Mouse (Mus musculus) heart, embryonic 14.5 days (tissue): Measurements from ENCODE around the gene Prep. TPM values are rescaled to one million over a fixed set of nuclear protein-coding genes. Genes with fewer than 3 reads are reported as not detected.
"Not testable (repeated sequence)": the region's sequence is repeated elsewhere in the genome, so short reads cannot be mapped to it uniquely, and the experiment has no call there.

Experiments used
- ATAC-seq: fragments of 200-750 bp; cut with Nextera tagmentation; 2 replicates; pipeline ENCODE4 v1.8.0; 2017; ENCODE audit warnings: low read depth, moderate TSS enrichment; ENCODE audit not compliant: insufficient number of reproducible peaks, insufficient read depth, low FRiP score
- H3K27ac ChIP-seq, 2 experiments: fragments of 200-500 bp in 1 of 2; fragments of 300-500 bp in 1 of 2; sonication (generic) in 1 of 2; replicated peaks in 1 of 2; 2 replicates each; pipeline ENCODE4 v1.5.1; 2012 to 2014; ENCODE audit warnings: low read depth in 2 of 2, low read length in 2 of 2, control low read depth in 1 of 2, mild to moderate bottlenecking in 1 of 2, mixed read lengths in 1 of 2; ENCODE audit not compliant: control insufficient read depth in 1 of 2, insufficient read depth in 1 of 2
- H3K27me3 ChIP-seq: fragments of 300-500 bp; sonication (generic); 2 replicates; pipeline ENCODE4 v1.6.1; 2014; ENCODE audit warnings: mild to moderate bottlenecking, low read length, control low read depth; ENCODE audit not compliant: control insufficient read depth, insufficient read depth
- H3K36me3 ChIP-seq: fragments of 300-500 bp; sonication (generic); 2 replicates; pipeline ENCODE4 v1.6.1; 2014; ENCODE audit warnings: mild to moderate bottlenecking, control low read depth, low read length, mixed read lengths; ENCODE audit not compliant: control insufficient read depth, insufficient read depth
- H3K4me1 ChIP-seq, 2 experiments: fragments of 200-500 bp in 1 of 2; fragments of 300-500 bp in 1 of 2; sonication (generic) in 1 of 2; 2 replicates each; pipeline ENCODE4 v1.6.1; 2012 to 2014; ENCODE audit warnings: low read length in 2 of 2, control low read depth in 1 of 2, mixed read lengths in 1 of 2; ENCODE audit not compliant: control insufficient read depth in 2 of 2, insufficient read depth in 2 of 2
- H3K4me2 ChIP-seq: fragments of 300-500 bp; sonication (generic); 2 replicates; pipeline ENCODE4 v1.6.1; 2014; ENCODE audit warnings: mild to moderate bottlenecking, low read length
- H3K4me3 ChIP-seq, 2 experiments: fragments of 200-500 bp in 1 of 2; fragments of 300-500 bp in 1 of 2; sonication (generic) in 1 of 2; 2 replicates each; pipeline ENCODE4 v1.5.1; 2012 to 2014; ENCODE audit warnings: low read length in 2 of 2, mild to moderate bottlenecking in 2 of 2, control low read depth in 1 of 2, low read depth in 1 of 2, moderate library complexity in 1 of 2; ENCODE audit not compliant: control insufficient read depth in 1 of 2, insufficient read depth in 1 of 2
- H3K9ac ChIP-seq: fragments of 300-500 bp; sonication (generic); 2 replicates; pipeline ENCODE4 v1.6.1; 2014; ENCODE audit warnings: mild to moderate bottlenecking, low read length
- H3K9me3 ChIP-seq: fragments of 300-500 bp; sonication (generic); 2 replicates; pipeline ENCODE4 v1.6.1; 2016; ENCODE audit warnings: low read length, control low read depth; ENCODE audit not compliant: control insufficient read depth
- WGBS: fragments of 180-500 bp; shearing (Covaris S2); extraction: QIAGEN DNeasy Blood & Tissue Kit; methylation state at CpG from one replicate; pipeline ENCODE4 v1.1.7; 2014; 5-methylcytosine and 5-hydroxymethylcytosine counted together
- polyA plus RNA-seq: library from polyadenylated mRNA; unstranded; fragments of >200 nt; fragmentation: Nextera tagmentation; extraction: Ambion mirVana; gene quantifications from 2 replicates; pipeline ENCODE4 v1.2.1, GENCODE M21; 2014

The Prep gene
- polyA plus RNA-seq, 1 experiment from 2014 or later, result 24.4 TPM

- Histone ChIP-seq H3K36me3 (peaks cover 88% of the 10 kb centered on the region), H3K4me1 (peaks cover 11 to 14% of the 10 kb centered on the region in 2 experiments), H3K9me3 (no peaks in the 10 kb centered on the region), H3K27ac (no peak overlapping the region), H3K4me3 (no peak overlapping the region), H3K27me3 (no peaks in the 10 kb centered on the region), H3K4me2 (no peak overlapping the region), H3K9ac (no peak overlapping the region)
- no peak for ATAC-seq
- 90% methylated on average over 12 of the region's 12 CpGs for WGBS
These were observed 85.0 kb downstream of the Prep start for GRCm38 (mm10) chr10:45151771-45152692.

- H3K9ac ChIP-seq, result no peak overlapping the region
- no peak overlapping the region for H3K27ac ChIP-seq
- no peak for ATAC-seq
- H3K4me2 ChIP-seq, result no peak overlapping the region
- H3K9me3 ChIP-seq, result no peaks in the 10 kb centered on the region
- H3K4me1 ChIP-seq, result peaks cover 9 to 10% of the 10 kb centered on the region in 2 experiments
- H3K4me3 ChIP-seq, result no peak overlapping the region
- H3K36me3 ChIP-seq, result peaks cover 96% of the 10 kb centered on the region
- 62% methylated on average over 14 of the region's 14 CpGs for WGBS
- H3K27me3 ChIP-seq, result no peaks in the 10 kb centered on the region
These were observed 87.6 kb downstream of the Prep start for GRCm38 (mm10) chr10:45154557-45155060.

DNA sequence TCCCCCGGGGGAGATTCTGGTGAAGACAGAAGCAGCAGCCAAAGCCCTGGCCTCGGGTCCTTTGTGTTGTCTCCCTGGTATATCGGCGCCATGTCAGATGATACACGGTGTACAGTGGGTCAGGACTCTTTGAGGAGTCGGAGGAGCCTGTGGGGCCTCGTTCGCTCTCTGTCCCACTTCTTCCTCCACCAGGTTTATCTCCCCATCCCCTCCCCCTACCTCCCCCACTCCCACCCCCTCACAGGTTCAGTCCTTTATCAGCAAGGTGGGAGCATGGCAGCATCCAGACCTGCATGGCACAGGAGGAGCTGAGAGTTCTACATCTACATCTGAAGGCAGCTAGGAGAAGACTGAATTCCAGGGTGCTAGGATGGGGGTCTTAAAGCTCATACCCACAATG lies 98.8 kb downstream of the Prep start:
- H3K27me3 ChIP-seq, result no peaks in the 10 kb centered on the region
- H3K9me3 ChIP-seq, result peaks cover 5% of the 10 kb centered on the region; the same call in 1 of the 2 replicates
- WGBS, result 90% methylated on average over 8 of the region's 8 CpGs
- ATAC-seq, result no peak
- no peaks in the 10 kb centered on the region for H3K4me1 ChIP-seq
- no peak overlapping the region for H3K4me3 ChIP-seq
- H3K27ac ChIP-seq, result no peak overlapping the region
- 0 out of 2 replicates have a peak, but pooled peaks cover 7% of the 10 kb centered on the region for H3K36me3 ChIP-seq
- no peak overlapping the region for H3K4me2 ChIP-seq
- H3K9ac ChIP-seq, result no peak overlapping the region

- Histone ChIP-seq H3K9ac (no peak overlapping the region), H3K36me3 (no peaks in the 10 kb centered on the region), H3K9me3 (peaks cover 2% of the 10 kb centered on the region; the same call in 1 of the 2 replicates), H3K27ac (no peak overlapping the region), H3K4me1 (no peaks in the 10 kb centered on the region), H3K4me2 (no peak overlapping the region), H3K4me3 (no peak overlapping the region), H3K27me3 (no peaks in the 10 kb centered on the region)
- 42% methylated on average over 8 of the region's 8 CpGs for WGBS
- no peak for ATAC-seq
These were observed 106.9 kb downstream of the Prep start for GRCm38 (mm10) chr10:45173927-45174326.

GRCm38 (mm10) chr10:45174345-45174744 lies 107.3 kb downstream of the Prep start:
- no peak overlapping the region for H3K27ac ChIP-seq
- H3K36me3 ChIP-seq, result no peaks in the 10 kb centered on the region
- H3K4me1 ChIP-seq, result no peaks in the 10 kb centered on the region
- 90% methylated on average over 3 of the region's 3 CpGs for WGBS
- H3K9ac ChIP-seq, result no peak overlapping the region
- H3K4me3 ChIP-seq, result no peak overlapping the region
- H3K4me2 ChIP-seq, result no peak overlapping the region
- no peak for ATAC-seq
- H3K9me3 ChIP-seq, result peaks cover 2% of the 10 kb centered on the region; the same call in 1 of the 2 replicates
- H3K27me3 ChIP-seq, result no peaks in the 10 kb centered on the region

DNA sequence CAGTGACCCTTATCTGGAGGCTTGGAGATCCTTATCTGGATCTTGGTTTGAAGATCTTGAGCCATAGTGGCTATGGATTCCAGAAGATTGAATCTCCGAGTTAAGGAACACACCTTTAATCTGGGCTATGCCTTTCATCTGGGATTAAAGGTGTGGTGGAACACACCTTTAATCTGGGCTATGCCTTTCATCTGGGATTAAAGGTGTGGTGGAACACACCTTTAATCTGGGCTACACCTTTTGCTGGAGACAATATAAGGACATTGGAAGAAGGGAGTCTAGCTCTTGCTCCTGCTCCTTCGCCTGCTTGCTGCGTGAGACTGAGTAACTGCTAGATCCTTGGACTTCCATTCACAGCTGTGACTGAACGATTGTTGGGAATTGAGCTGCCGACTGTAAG lies 110.8 kb downstream of the Prep start, which contains the start of gene Popdc3:
Popdc3 (plus strand) TSS at position 301 of the 400 bp plus-strand sequence.
- ATAC-seq, H3K9me3 ChIP-seq, H3K4me3 ChIP-seq, H3K27me3 ChIP-seq, H3K4me2 ChIP-seq, H3K36me3 ChIP-seq, H3K9ac ChIP-seq, H3K27ac ChIP-seq: not testable (repeated sequence)
- H3K4me1 ChIP-seq, result peaks cover 11 to 19% of the 10 kb centered on the region in 2 experiments
- no CpG with 5 or more reads among the region's 5 CpGs for WGBS

DNA sequence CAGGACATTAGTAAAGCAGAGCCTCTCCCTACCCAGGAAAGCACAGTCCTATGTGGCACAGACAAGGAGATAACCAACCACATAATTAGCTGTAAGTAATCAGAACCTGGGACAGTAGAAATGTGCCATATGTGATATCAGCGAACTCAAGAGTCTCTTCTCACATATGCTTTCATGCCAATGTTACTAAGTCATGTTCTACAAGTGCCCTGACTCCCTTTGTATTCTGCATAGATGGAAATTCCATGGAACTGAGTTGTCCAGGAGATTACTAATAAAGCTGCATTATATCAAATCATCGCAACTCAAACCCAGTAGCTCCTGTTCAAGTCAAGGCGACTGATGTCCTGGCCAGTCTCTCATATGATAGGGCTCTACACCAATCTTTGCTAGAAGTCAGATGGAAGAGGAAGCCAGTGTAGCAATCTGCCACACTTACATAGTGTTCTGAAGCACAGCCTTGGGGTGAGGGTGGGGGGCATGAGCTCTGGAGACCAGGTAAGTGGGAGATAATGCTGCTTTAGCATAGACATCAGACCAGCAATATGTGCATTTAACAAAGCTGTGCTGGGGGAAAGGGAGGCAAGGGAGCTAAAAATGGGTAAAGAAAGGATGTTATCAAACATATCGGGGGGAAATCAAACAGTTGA lies 113.8 kb downstream of the Prep start:
- peak overlapping the region; percentile 79 to 93 for H3K27ac ChIP-seq

More for the DNA sequence above, 113.8 kb downstream of the Prep start:
- no peaks in the 10 kb centered on the region for H3K27me3 ChIP-seq
- WGBS, result 21% methylated on average over 4 of the region's 4 CpGs
- H3K4me1 ChIP-seq, result peaks cover 11 to 19% of the 10 kb centered on the region in 2 experiments
- H3K36me3 ChIP-seq, result no peaks in the 10 kb centered on the region
- ATAC-seq, result peak; percentile 73
- no peak overlapping the region for H3K9ac ChIP-seq
- H3K4me3 ChIP-seq, result no peak overlapping the region
- peak overlapping the region; percentile 35 for H3K4me2 ChIP-seq
- no peaks in the 10 kb centered on the region for H3K9me3 ChIP-seq
